Mouse (Mus musculus): ENCODE results near the gene Slc17a8.

DNA sequence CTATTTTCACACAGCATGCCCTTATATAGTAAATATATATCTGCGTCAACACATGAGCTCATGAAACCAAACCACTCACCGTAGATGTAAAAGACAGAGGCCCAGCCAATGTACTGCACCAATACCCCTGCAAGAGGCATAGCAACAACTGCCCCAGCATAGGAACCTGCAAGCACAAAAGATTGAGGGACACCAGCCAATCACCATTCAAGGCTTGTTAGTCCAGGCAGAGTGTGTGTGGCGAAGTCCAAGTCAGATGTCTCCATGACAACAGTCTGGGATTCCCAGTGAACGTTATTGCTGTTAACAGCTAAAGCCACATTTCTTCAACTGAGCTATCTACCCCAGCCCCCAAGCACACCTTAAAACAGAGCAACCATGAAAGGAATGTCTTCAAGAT lies 28.3 kb downstream of the Slc17a8 start:
- TF ChIP-seq CTCF (IDR thresholded peaks at IDR 0.05; ENCODE audit: borderline replicate concordance, control insufficient read depth, extremely low read depth, insufficient read depth, low read length, poor library complexity), result no peak
- TF ChIP-seq POLR2A (IDR thresholded peaks at IDR 0.05; ENCODE audit: control insufficient read depth, extremely low read depth, insufficient read depth, low read length, poor library complexity), result no peak
